Mouse (Mus musculus): ENCODE data around the gene Vmn1r169. TPM values are rescaled to one million over a fixed set of nuclear protein-coding genes. Genes with fewer than 3 reads are reported as not detected.

Gene Vmn1r169
- not detected for polyA plus RNA-seq (2014; fragmentation: Illumina TruSeq; extraction: RNeasy Lipid Tissue Mini Kit (QIAGEN cat#74804); ENCODE audit: low read depth, low replicate concordance)

GRCm38 (mm10) chr7:23575226-23575625, at the start of gene Vmn1r169:
Gene Vmn1r169 (plus strand): TSS chr7:23575526.

GRCm38 (mm10) chr7:23539432-23539831, 35.9 kb upstream of the Vmn1r169 start, which contains the start of gene Vmn1r168:
Gene Vmn1r168 (plus strand): TSS chr7:23539732.

GRCm38 (mm10) chr7:23605875-23606274, 30.5 kb downstream of the Vmn1r169 start, which contains the start of gene Vmn1r170:
Gene Vmn1r170 (plus strand): TSS chr7:23606175.

Other genes with a start within 250 kb of the Vmn1r169 start
- gene Nlrp5, start 189.6 kb upstream of the Vmn1r169 start, polyA plus RNA-seq (2014; fragmentation: Illumina TruSeq; extraction: RNeasy Lipid Tissue Mini Kit (QIAGEN cat#74804); ENCODE audit: low read depth, low replicate concordance): 3.1 TPM
- not detected for gene Vmn1r167, start 68.3 kb upstream of the Vmn1r169 start, polyA plus RNA-seq (2014; fragmentation: Illumina TruSeq; extraction: RNeasy Lipid Tissue Mini Kit (QIAGEN cat#74804); ENCODE audit: low read depth, low replicate concordance)
- not detected for gene Vmn1r168, start 35.8 kb upstream of the Vmn1r169 start, polyA plus RNA-seq (2014; fragmentation: Illumina TruSeq; extraction: RNeasy Lipid Tissue Mini Kit (QIAGEN cat#74804); ENCODE audit: low read depth, low replicate concordance)
- gene Vmn1r170, start 30.6 kb downstream of the Vmn1r169 start, polyA plus RNA-seq (2014; fragmentation: Illumina TruSeq; extraction: RNeasy Lipid Tissue Mini Kit (QIAGEN cat#74804); ENCODE audit: low read depth, low replicate concordance): not detected
- not detected for gene Vmn1r171, start 55.2 kb downstream of the Vmn1r169 start, polyA plus RNA-seq (2014; fragmentation: Illumina TruSeq; extraction: RNeasy Lipid Tissue Mini Kit (QIAGEN cat#74804); ENCODE audit: low read depth, low replicate concordance)
- gene Vmn1r172, start 82.8 kb downstream of the Vmn1r169 start, polyA plus RNA-seq (2014; fragmentation: Illumina TruSeq; extraction: RNeasy Lipid Tissue Mini Kit (QIAGEN cat#74804); ENCODE audit: low read depth, low replicate concordance): not detected
- not detected for gene Vmn1r173, start 125.2 kb downstream of the Vmn1r169 start, polyA plus RNA-seq (2014; fragmentation: Illumina TruSeq; extraction: RNeasy Lipid Tissue Mini Kit (QIAGEN cat#74804); ENCODE audit: low read depth, low replicate concordance)
- not detected for gene Vmn1r174, start 176.7 kb downstream of the Vmn1r169 start, polyA plus RNA-seq (2014; fragmentation: Illumina TruSeq; extraction: RNeasy Lipid Tissue Mini Kit (QIAGEN cat#74804); ENCODE audit: low read depth, low replicate concordance)
- not detected for gene Vmn1r175, start 235.1 kb downstream of the Vmn1r169 start, polyA plus RNA-seq (2014; fragmentation: Illumina TruSeq; extraction: RNeasy Lipid Tissue Mini Kit (QIAGEN cat#74804); ENCODE audit: low read depth, low replicate concordance)

Data from testis, adult 10 weeks (tissue).